Mouse (Mus musculus): ENCODE results near the gene Disc1.

Gene Disc1

GRCm38 (mm10) chr8:125226989-125227624 is 173.1 kb downstream of the Disc1 start:
- peak; percentile 25 to 34 for DNase-seq

DNA sequence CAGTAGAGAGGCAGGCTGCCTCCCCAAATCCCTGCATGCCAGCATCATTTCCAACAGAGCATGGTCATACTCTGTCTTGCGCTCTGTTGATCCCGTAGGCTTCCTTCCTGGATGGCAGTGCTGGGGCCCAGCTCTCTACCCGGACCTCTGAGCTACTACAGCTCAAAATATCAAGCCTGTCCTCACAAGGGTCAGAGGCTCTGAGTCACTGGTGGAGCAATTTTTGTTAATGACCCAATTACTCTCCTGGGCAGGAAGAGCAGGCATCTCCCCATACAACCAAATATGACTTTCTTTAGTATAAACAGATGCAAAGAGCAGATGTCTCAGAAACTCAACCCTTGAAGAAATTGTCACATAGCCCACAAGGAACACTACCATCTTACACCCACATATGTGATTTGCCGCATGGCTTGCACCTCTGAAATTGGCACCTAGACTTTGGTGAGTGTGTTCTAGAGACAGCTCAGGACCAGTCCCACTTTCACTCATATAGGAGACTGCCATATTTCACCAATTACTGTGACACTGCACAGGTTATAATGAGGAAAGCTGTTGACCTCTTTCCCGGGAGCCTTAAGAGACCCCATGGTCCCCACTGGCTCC is 176.6 kb downstream of the Disc1 start:
- DNase-seq = no peak

- peak; percentile 46 to 76 for DNase-seq
Measured at GRCm38 (mm10) chr8:125232724-125233123, 178.7 kb downstream of the Disc1 start.

DNA sequence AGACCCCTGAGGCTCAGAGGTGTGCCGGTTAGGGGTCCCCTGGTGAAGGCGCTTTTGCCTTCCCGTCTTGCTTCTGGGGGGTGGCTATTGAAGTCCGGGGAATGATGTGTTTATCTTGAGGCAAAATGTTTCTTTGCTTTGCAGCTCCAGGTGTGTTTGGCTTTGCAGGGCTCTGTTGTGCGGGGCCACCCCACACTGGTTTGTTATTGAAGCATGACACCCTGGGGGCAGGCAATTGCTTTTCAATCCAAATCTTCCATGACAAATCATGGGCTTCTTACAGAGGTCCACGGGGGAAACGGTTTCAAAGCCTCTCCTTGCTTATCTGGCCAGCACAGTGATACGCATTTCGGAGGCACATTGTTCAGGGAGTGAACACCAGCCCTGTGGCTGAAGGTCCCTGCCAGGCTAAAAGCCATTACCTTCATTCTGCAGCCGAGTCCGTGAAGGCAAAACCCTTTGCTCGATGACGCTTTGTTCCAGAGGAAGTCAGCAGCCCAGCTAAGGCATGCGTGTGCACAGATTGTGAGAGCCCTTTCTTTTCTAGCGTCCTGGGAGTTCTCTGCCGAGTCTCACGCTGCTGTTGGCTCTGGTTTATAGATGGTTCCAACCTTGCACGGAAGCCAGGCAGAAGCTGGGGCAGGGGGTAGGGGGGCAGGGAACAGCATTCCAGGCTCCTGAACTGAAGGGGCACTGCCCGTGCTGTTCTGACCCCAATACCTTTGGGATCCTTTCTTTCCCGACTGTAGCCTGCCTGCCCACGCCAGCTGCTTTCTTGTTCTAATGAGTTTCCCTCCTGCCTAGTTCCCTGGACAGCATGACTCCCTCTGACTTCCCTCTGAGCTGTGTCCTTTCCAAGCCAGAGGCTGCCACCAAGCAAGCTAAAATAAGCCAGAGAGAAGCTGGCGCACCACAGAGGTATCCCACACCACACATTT is 182.2 kb downstream of the Disc1 start:
- DNase-seq = no peak

- DNase-seq = no peak
Measured at GRCm38 (mm10) chr8:125240763-125241162, 186.8 kb downstream of the Disc1 start.

DNA sequence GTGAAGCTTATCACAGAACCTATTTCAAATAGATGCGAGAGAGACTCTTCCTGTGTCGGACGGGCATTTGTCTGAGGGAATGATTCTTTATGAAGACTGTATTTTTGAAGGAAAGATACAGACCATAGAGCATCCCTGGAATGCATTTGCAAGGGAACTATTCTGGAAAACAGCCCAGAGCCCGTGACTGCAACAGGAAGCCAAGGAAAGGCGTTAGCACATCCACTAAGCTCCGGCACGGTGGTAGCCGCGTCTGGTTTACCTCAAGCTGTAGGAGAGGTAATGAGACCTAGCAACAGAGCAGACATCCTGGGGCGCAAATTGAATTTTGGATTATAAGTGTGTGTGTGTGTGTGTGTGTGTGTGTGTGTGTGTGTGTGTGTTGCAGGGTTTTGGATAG is 188.4 kb downstream of the Disc1 start:
- DNase-seq = no peak

GRCm38 (mm10) chr8:125242921-125243320 is 188.9 kb downstream of the Disc1 start:
- no peak for DNase-seq

- DNase-seq = no peak
Measured at GRCm38 (mm10) chr8:125246737-125247292, 192.8 kb downstream of the Disc1 start.

DNA sequence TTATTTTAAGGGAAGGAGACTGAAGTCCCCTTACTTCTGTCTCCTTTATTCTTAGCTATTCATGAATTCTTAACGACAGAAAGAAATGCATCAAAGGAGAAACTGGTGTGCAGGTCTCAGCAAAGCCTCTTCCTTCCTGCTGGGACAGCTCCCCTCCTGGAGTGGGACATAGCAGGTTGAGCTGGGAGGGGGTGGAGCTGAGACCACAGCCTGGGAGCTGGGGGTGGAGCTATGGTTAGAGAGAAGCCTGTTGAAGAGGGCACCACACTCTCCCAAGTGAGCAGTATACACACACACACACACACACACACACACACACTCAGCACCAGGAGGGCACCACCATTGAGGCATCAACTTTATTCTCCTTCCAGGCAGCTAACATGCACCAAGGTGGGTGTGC is 193.4 kb downstream of the Disc1 start:
- DNase-seq = no peak

- no peak for DNase-seq
Measured at GRCm38 (mm10) chr8:125252946-125253345, 199.0 kb downstream of the Disc1 start.

GRCm38 (mm10) chr8:125253505-125254180 is 199.6 kb downstream of the Disc1 start:
- DNase-seq = peak; percentile 23 to 49

DNA sequence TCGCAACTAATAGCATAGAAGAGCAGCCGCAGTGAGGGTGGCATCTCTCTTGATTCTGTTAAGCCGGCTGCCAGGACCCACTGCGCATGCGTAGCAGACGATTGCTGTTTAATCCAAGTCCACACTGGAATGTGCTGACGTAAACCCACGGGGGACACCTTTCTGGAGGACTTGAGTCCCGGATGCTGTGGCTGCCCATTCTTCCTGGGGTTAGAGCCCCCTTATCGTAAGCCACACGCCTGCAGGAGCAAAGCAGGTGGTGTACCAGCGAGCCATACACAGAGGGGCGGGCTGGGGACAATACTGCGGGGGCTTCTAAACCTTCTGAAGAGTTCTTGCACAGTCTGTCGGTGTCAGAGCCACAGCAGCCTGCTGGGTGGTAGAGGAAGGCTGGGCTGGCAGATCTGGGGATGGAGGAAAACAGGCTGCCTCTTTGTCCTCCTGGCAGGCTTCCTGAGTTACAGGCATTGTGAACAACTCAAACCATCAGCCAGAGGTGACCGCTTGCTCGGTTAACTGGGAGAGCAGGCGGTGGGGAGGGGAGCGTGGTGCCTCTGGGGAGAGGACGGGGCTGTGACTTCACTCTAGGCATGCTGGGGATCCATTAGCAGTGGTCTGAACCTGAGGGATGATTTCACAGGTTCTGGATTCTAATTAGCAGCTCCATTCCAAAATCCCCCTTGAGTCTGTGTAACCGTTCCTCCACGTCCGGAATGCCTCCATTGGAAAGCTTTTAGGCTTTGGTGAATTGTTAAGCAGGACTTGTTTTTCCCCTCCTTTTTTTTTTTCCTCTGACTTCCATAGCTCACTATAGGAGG is 200.4 kb downstream of the Disc1 start:
- peak; percentile 78 for DNase-seq

DNA sequence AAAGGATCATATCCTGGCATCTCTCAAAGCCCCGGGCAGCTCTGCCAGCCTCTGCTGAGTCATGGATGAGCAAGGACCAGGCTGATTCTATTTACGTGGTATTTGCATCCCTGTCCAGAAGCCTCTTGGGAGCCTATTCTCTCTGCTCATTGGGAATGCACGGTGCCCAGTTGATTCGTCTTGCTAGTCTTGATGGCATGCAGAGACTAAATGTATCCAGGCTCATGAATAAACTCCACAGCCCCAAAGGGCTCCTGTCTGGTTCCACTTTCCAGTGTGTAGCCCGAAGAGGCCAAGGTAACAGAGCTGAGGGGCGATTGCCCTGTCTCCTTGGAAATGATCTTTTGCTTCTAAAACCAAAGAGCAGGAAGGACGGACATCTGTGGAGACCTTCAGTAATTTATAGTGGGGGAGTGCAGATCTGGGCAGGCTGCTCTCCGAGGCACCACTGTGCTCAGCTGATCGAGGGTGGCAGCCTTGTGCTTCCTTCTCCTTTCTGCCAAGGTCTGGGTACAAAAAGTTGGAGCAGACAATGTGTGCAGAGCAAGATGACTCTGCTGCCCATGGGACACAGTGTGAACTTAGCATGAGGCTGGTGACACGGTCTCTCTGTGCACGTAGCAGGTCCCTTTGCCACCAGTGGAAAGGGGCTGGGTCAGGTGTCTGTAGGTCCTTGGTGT is 201.2 kb downstream of the Disc1 start:
- no peak for DNase-seq

DNA sequence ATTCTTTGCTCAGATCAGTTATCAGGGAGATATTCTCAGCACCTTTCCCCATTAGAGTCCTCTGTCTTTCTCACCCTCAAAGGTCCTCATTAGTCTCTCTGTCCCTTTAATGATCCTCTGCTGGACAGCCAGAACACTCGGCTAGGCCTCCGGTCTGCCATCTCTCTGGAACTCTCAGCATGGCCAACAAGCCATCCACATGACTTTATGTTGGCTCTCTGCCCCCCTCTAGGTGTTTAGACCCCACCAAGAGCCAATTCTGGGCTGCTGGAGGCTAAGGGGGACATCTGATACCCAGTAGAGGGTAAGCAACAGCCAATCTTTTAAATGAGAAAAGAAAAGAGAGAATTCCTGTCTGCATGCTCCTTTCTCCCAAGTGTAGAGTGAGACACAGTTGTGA is 203.7 kb downstream of the Disc1 start:
- no peak for DNase-seq

DNA sequence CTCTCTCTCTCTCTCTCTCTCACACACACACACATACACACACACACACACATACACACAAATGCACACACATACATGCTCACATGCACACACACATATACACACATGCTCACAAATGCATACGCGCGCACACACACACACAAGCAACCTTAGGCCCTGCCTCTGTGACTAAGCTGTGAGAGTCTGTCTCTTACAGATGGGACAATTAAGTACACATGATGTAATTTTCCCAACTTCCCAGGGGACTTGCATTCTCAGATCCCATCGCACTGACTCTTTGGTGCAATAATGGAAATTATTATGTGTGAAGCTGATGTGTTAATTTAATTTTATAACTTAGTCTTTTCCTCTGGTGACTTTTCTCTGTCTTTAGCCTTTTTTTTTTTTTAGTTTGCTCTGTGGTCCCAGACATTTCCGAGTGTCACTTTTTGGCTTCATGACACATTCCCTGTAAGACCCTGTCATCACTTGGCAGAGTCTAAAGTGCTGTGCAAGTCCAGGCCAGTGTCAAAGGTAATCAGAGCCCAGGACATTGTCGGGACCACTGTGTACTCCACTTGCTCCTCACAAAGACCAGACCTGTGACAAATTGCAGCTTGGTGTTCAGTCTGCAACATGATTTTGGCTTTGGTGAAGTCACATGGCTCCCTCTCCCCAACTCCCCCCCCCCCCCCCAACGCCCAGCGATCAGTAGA is 205.0 kb downstream of the Disc1 start:
- no peak for DNase-seq

GRCm38 (mm10) chr8:125268181-125268705 is 214.2 kb downstream of the Disc1 start:
- no peak for DNase-seq

- DNase-seq = no peak
Measured at GRCm38 (mm10) chr8:125270292-125270691, 216.3 kb downstream of the Disc1 start.

DNA sequence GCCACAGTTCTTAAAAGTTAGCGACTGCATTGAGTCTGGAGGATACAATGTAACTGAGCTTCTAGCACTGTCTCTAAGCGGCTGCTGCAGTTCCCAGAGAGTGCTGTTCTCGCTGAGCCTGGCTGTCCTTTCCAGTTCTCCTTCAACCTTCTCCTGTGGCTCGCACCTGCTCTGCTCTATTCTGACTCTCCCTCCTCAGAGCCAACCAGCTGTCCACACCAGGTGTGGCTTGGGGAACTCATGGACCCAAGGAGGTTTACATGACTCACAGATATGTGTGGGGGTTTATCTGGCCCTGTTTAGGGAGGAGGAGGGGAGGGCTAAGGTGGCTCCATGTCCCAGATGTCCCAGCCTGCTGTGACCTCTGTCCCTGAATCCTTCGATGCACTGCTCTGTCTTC is 217.4 kb downstream of the Disc1 start:
- no peak for DNase-seq

GRCm38 (mm10) chr8:125272089-125272866 is 218.3 kb downstream of the Disc1 start:
- DNase-seq = no peak
